Mouse (Mus musculus): ENCODE results near the gene Tvp23b. TPM values are rescaled to one million over a fixed set of nuclear protein-coding genes. Genes with fewer than 3 reads are reported as not detected.

Tvp23b gene
- polyA plus RNA-seq (2016; fragmentation: Nextera tagmentation; extraction: Ambion mirVana), result 37.9 and 43.4 TPM in 2 replicates

- H3K9me3 ChIP-seq (replicated peaks), result no peaks in the 10 kb centered on the region
- 2% methylated on average over 55 of the region's 55 CpGs for WGBS
These were observed at the start of gene Tvp23b for GRCm38 (mm10) chr11:62879220-62880048. Gene Tvp23b (plus strand): TSS chr11:62879455.

DNA sequence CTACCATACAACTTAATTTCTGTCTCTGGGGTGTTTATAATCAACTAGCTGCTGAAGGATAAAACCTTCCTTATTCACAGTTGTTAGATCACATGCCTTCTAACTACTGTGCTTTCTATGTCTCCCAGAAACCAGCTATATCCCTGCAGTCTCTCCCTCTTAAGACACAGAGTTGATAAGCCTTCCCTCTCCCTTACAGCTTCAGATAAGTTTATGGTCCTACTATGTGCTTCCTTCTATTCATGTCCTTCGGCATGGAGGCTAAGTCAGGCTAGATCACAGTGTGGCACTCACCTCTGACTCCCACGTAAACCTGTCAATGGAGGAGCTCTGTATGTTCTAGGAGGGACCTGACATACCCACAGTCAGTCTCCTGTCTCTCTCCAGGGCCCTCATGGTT lies 48.9 kb upstream of the Tvp23b start:
- no peak for DNase-seq (ENCODE audit: low spot score)
- Histone ChIP-seq H3K27me3 (ENCODE audit: low read depth, poor library complexity, severe bottlenecking) (no peaks in the 10 kb centered on the region), H3K27ac (no peak overlapping the region), H3K4me3 (no peak overlapping the region), H3K9me3 (replicated peaks) (no peaks in the 10 kb centered on the region), H3K36me3 (no peaks in the 10 kb centered on the region), H3K4me1 (peaks cover 14% of the 10 kb centered on the region)
- WGBS, result 79% methylated on average over 2 of the region's 2 CpGs

More at GRCm38 (mm10) chr11:62879220-62880048, at the start of gene Tvp23b:
- peak; percentile 100 for DNase-seq (ENCODE audit: low spot score)
- no peaks in the 10 kb centered on the region for H3K27me3 ChIP-seq (ENCODE audit: low read depth, poor library complexity, severe bottlenecking)
- H3K4me1 ChIP-seq, result peaks cover 11% of the 10 kb centered on the region
- peaks cover 11% of the 10 kb centered on the region for H3K36me3 ChIP-seq
- H3K27ac ChIP-seq, result peak within 1 kb of the TSS; percentile 92
- H3K4me3 ChIP-seq, result peak within 1 kb of the TSS; percentile 81

DNA sequence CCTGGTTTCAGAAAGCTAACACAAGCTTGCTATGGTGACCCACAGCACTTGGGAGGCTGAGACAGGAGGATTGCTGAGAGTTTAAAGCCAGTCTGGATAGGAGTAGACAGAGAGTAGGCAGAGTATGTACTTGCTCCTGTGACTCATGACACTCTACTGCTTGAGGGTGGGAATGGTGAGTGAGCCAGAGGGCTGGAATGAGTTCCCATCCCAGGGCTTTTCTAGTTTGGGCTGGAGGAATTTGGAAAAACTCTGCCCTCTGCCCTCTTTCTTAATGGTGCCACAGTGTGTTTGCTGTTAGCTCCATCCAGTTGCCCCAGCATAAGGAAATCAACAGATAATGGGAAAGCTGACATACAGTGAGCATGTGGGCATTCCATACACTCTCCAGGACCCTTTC lies 47.3 kb upstream of the Tvp23b start:
- no peak overlapping the region for H3K27ac ChIP-seq

DNA sequence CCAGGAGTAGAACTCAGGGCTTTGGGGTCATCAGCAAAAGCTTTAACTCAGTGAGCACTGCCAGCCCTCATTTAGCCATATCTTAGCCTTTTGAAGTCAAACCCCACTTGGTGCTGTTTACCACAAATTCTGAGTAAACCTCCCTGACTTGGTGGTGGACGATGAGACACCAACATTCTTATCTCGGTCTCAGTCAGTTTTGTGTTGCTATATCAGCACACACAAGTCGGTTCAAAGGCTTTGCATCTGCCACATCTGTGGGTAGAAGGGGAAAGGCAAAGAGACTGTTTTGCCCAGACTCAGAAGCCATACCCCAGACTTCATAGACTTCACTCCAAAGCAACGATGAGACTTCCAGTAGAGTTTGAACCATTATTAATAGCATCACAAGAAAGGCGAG lies 34.7 kb upstream of the Tvp23b start:
- Histone ChIP-seq H3K27ac (no peak overlapping the region), H3K27me3 (ENCODE audit: low read depth, poor library complexity, severe bottlenecking) (no peaks in the 10 kb centered on the region), H3K9me3 (replicated peaks) (no peaks in the 10 kb centered on the region), H3K4me3 (no peak overlapping the region), H3K36me3 (no peaks in the 10 kb centered on the region), H3K4me1 (peaks cover 25% of the 10 kb centered on the region)
- 84% methylated on average over 5 of the region's 5 CpGs for WGBS
- DNase-seq (ENCODE audit: low spot score), result no peak

More for the DNA sequence above, 47.3 kb upstream of the Tvp23b start:
- Histone ChIP-seq H3K9me3 (replicated peaks) (no peaks in the 10 kb centered on the region), H3K36me3 (no peaks in the 10 kb centered on the region), H3K27me3 (ENCODE audit: low read depth, poor library complexity, severe bottlenecking) (no peaks in the 10 kb centered on the region), H3K4me3 (no peak overlapping the region), H3K4me1 (no peaks in the 10 kb centered on the region)
- no peak for DNase-seq (ENCODE audit: low spot score)

DNA sequence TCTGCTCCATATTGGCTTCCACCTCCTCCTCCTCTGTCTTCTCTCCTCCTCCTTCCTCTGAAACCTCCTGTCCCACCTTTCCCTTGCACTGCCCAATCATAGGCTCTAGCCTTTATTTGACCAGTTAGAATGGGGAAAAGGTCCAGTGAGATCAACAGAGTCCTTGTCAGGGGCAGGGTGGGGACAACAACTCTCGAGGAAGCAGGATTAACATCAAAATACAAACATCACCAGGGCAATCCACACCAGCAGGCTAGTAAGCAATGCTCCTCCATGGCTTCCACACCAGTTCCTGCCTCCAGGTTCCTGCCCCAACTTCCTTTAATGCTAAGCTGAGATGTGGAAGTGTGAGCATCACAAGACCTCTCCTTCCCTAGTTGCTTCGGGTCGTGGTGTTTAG lies 33.5 kb upstream of the Tvp23b start:
- no peaks in the 10 kb centered on the region for H3K9me3 ChIP-seq (replicated peaks)
- peaks cover 25% of the 10 kb centered on the region for H3K4me1 ChIP-seq
- no peak overlapping the region for H3K27ac ChIP-seq
- no peak for DNase-seq (ENCODE audit: low spot score)
- H3K27me3 ChIP-seq (ENCODE audit: low read depth, poor library complexity, severe bottlenecking), result no peaks in the 10 kb centered on the region
- no peaks in the 10 kb centered on the region for H3K36me3 ChIP-seq
- no peak overlapping the region for H3K4me3 ChIP-seq
- 74% methylated on average over 3 of the region's 3 CpGs for WGBS

DNA sequence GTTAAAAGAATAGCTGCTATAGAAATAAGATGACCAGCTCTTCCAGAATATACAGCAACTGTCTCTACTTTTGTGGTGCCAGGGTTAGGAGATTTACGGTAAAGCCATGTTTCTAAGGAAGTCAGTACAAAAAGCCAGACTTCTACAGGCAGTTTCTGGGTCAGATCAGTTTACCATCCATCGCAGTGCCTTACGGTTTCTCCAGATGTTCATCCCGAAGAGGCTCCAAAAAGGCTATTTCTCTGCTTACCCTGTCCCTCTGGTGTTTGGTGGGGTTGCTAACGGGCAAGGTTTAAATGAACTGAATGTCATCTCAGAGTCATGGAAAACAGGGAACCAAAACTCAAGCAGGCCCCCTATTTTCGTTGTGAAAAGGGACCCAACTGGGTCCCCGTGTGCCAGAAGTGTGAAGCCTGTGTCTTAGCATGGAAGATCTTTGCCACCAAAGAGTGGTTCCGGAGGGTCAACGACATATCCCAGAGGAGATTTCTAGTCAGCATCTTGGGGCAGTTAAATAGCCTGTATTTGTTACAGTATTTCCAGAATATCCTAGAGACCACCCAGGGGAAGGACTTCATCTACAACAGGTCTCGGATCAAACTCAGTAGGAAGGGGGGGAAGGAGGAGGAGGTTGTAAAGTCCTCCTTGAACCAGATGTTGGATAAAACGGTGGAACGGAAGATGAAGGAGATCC lies 32.1 kb upstream of the Tvp23b start, which contains the start of gene Fbxw10:
TSS of gene Fbxw10 (plus strand) at position 109 of the 694 bp plus-strand sequence.
- DNase-seq (ENCODE audit: low spot score), result peak; percentile 48
- Histone ChIP-seq H3K27ac (peak within 1 kb of the TSS; percentile 84), H3K9me3 (replicated peaks) (no peaks in the 10 kb centered on the region), H3K4me3 (peak within 1 kb of the TSS; percentile 42), H3K36me3 (no peaks in the 10 kb centered on the region), H3K27me3 (ENCODE audit: low read depth, poor library complexity, severe bottlenecking) (0 out of 2 replicates have a peak, but pooled peaks cover 5% of the 10 kb centered on the region), H3K4me1 (peaks cover 25% of the 10 kb centered on the region)
- 19% methylated on average over 12 of the region's 12 CpGs for WGBS

GRCm38 (mm10) chr11:62847655-62848191 lies 31.5 kb upstream of the Tvp23b start:
- Histone ChIP-seq H3K4me1 (peaks cover 25% of the 10 kb centered on the region), H3K9me3 (replicated peaks) (no peaks in the 10 kb centered on the region), H3K27me3 (ENCODE audit: low read depth, poor library complexity, severe bottlenecking) (0 out of 2 replicates have a peak, but pooled peaks cover 5% of the 10 kb centered on the region), H3K36me3 (no peaks in the 10 kb centered on the region), H3K27ac (peak overlapping the region; percentile 84), H3K4me3 (peak overlapping the region; percentile 42)
- 35% methylated on average over 4 of the region's 4 CpGs for WGBS
- DNase-seq (ENCODE audit: low spot score), result no peak

DNA sequence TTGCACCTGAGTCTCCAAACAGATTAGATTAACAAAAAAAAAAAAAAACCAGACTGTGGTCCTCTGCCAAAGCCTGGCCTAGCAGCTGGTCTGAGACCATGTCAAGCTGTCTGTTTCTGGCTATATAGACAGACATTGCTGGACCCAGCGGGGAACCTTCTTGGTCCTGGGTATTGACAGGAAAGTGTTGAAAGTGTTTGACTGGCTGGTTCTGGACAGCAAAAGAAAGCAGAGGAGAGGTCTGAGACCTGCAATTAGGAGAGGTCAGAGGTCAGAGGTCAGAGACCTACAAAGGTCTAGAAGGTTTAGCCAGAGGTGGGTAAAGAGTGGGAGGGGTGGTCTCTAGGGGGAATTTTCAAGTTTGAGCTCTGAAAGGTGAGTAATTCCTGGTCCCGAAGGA lies 31.0 kb upstream of the Tvp23b start:
- DNase-seq (ENCODE audit: low spot score), result no peak

DNA sequence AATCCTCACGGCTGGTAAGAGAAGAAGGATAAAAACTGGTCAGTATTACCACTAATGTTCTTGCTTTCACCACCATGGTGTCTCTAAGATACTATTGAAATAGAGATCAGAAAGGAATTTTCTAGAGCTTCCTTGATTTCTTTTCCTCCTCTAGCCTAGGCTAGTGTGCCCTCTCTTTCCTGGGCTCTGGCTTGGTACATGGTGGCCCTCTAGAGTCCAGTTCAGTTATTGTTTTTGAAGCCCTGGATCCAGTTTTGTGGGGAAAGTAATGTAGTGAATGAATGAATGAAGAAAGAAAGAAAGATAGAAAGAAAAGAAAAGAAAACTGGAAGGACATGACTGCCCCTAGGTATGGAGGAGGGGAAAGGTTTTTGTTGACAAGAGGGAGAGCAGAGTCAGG lies 28.1 kb upstream of the Tvp23b start:
- H3K4me3 ChIP-seq, result no peak overlapping the region
- no peaks in the 10 kb centered on the region for H3K36me3 ChIP-seq
- H3K27me3 ChIP-seq (ENCODE audit: low read depth, poor library complexity, severe bottlenecking), result 0 out of 2 replicates have a peak, but pooled peaks cover 5% of the 10 kb centered on the region
- no peaks in the 10 kb centered on the region for H3K9me3 ChIP-seq (replicated peaks)
- WGBS, result 83% methylated on average over 1 of the region's 1 CpGs
- DNase-seq (ENCODE audit: low spot score), result no peak
- H3K4me1 ChIP-seq, result peaks cover 25% of the 10 kb centered on the region
- H3K27ac ChIP-seq, result no peak overlapping the region

More for the DNA sequence above, 31.0 kb upstream of the Tvp23b start:
- WGBS, result 22% methylated on average over 2 of the region's 2 CpGs
- Histone ChIP-seq H3K4me3 (no peak overlapping the region), H3K4me1 (peaks cover 25% of the 10 kb centered on the region), H3K27me3 (ENCODE audit: low read depth, poor library complexity, severe bottlenecking) (0 out of 2 replicates have a peak, but pooled peaks cover 5% of the 10 kb centered on the region), H3K27ac (no peak overlapping the region), H3K9me3 (replicated peaks) (no peaks in the 10 kb centered on the region), H3K36me3 (no peaks in the 10 kb centered on the region)

DNA sequence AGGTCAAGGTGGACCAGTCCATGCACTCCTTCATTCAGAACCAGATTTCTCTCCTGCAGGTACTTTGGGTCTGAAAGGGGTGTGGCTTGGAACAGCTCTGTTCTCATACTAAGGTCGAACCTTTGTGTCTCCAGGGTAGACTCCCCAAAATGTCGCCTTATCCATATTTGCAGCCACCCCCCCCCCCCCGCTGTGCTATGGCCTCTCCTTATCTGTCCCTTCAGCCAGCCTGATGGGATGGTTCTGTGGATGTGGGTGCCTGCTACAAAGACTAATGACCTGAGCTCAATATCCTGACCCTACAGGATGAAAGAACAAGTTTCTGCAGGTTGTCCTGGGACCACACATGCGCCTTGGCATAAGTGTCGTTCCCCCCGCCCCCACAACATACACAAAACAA lies 25.9 kb upstream of the Tvp23b start:
- Histone ChIP-seq H3K9me3 (replicated peaks) (no peaks in the 10 kb centered on the region), H3K27ac (no peak overlapping the region), H3K4me3 (no peak overlapping the region), H3K27me3 (ENCODE audit: low read depth, poor library complexity, severe bottlenecking) (0 out of 2 replicates have a peak, but pooled peaks cover 5% of the 10 kb centered on the region), H3K4me1 (peaks cover 10% of the 10 kb centered on the region), H3K36me3 (no peaks in the 10 kb centered on the region)
- DNase-seq (ENCODE audit: low spot score), result no peak
- WGBS, result 87% methylated on average over 6 of the region's 6 CpGs

- Histone ChIP-seq H3K4me1 (no peaks in the 10 kb centered on the region; the same call in 1 of the 2 replicates), H3K27me3 (ENCODE audit: low read depth, poor library complexity, severe bottlenecking) (no peaks in the 10 kb centered on the region), H3K9me3 (replicated peaks) (no peaks in the 10 kb centered on the region), H3K36me3 (no peaks in the 10 kb centered on the region), H3K27ac (no peak overlapping the region), H3K4me3 (no peak overlapping the region)
- WGBS, result 72% methylated on average over 4 of the region's 4 CpGs
- DNase-seq (ENCODE audit: low spot score), result no peak
These were observed 13.7 kb upstream of the Tvp23b start for GRCm38 (mm10) chr11:62865562-62865961.

GRCm38 (mm10) chr11:62866685-62867084 lies 12.6 kb upstream of the Tvp23b start:
- DNase-seq (ENCODE audit: low spot score), result no peak
- no peaks in the 10 kb centered on the region; the same call in 1 of the 2 replicates for H3K4me1 ChIP-seq
- H3K36me3 ChIP-seq, result no peaks in the 10 kb centered on the region
- no peaks in the 10 kb centered on the region for H3K27me3 ChIP-seq (ENCODE audit: low read depth, poor library complexity, severe bottlenecking)
- 87% methylated on average over 7 of the region's 7 CpGs for WGBS
- no peak overlapping the region for H3K4me3 ChIP-seq
- H3K9me3 ChIP-seq (replicated peaks), result no peaks in the 10 kb centered on the region
- no peak overlapping the region for H3K27ac ChIP-seq

GRCm38 (mm10) chr11:62869201-62869600 lies 10.1 kb upstream of the Tvp23b start:
- no peaks in the 10 kb centered on the region for H3K9me3 ChIP-seq (replicated peaks)
- WGBS, result 82% methylated on average over 5 of the region's 5 CpGs
- no peak for DNase-seq (ENCODE audit: low spot score)

More at GRCm38 (mm10) chr11:62869201-62869600, 10.1 kb upstream of the Tvp23b start:
- Histone ChIP-seq H3K27ac (no peak overlapping the region), H3K27me3 (ENCODE audit: low read depth, poor library complexity, severe bottlenecking) (no peaks in the 10 kb centered on the region), H3K4me1 (no peaks in the 10 kb centered on the region; the same call in 1 of the 2 replicates), H3K36me3 (no peaks in the 10 kb centered on the region), H3K4me3 (no peak overlapping the region)
